Mouse (Mus musculus) common myeloid progenitor, adult 5-6 weeks (primary cell): ENCODE results near the gene Hephl1. TPM values are rescaled to one million over a fixed set of nuclear protein-coding genes. Genes with fewer than 3 reads are reported as not detected.

Experiments used
- ATAC-seq: replicated peaks from 2 replicates; pipeline ENCODE4 v1.8.0; 2016; ENCODE audit warnings: low read depth, mild to moderate bottlenecking, moderate TSS enrichment, inconsistent platforms; ENCODE audit not compliant: poor library complexity, severe bottlenecking
- total RNA-seq: library from RNA; stranded (forward); fragments of 200-1000, 187-1606 nt; gene quantifications from 2 replicates; pipeline ENCODE4 v1.2.3, GENCODE M21; 2017

The Hephl1 gene
- total RNA-seq, 1 experiment from 2014 or later, result not detected

DNA sequence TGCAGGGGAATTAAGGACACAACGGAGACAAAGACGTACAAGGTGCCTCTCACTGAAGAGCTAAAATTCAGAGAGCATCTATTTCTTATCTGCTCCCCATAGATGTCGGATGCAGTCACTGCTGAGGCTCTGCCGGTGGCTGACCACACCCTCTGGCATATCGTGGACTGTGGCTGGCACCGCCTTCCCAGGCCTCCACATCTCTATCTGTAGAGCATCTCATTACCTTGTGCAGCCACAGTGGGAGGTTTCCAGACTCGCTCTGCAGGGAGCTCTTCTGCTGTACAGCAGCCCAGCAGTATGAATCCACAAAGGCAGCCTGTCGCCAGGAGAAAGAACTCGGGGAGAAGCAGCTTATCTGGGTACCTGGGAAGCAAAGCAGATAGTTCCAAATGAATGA is 90.8 kb downstream of the Hephl1 start:
- no peak; the same call in 1 of the 2 replicates for ATAC-seq

DNA sequence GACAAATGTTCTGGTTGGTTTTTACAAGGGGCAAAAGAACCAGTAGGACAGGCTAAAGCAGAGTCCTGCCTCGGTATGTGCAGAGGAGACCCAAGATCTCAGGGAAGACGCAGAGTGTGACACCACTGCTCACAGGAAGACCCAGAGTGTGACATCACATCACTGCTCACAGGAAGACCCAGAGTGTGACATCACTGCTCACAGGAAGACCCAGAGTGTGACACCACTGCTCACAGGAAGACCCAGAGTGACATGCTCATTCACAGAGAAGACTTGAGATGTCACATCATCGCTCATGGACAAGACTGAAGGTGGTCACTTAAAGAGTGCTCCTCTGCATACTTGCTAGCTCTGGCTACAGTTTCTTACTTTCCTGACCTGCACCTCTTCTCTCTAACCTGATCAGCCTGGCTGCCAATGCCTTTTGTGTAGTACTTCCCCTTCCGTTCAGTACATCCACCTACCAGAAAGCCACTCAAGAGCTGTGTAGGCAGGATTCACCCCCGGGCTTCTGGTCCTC is 91.3 kb downstream of the Hephl1 start:
- ATAC-seq, result no peak

DNA sequence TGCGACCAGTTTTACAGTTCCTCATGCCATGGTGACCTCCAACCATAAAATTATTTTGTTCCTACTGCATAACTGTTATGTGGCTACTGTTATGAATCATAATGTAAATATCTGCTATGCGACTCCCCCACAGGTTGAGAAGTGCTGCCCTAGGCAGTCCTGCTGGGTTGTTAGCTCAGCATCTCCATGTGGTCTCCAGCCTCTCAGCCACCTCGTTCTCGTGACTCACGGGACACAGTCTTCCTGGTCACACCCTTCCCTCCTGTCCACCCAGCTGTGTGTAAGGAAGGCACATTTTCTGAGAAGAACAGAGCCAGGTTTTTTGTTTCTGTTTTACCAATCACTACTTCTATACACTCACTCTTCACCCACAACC is 93.2 kb downstream of the Hephl1 start:
- no peak for ATAC-seq

DNA sequence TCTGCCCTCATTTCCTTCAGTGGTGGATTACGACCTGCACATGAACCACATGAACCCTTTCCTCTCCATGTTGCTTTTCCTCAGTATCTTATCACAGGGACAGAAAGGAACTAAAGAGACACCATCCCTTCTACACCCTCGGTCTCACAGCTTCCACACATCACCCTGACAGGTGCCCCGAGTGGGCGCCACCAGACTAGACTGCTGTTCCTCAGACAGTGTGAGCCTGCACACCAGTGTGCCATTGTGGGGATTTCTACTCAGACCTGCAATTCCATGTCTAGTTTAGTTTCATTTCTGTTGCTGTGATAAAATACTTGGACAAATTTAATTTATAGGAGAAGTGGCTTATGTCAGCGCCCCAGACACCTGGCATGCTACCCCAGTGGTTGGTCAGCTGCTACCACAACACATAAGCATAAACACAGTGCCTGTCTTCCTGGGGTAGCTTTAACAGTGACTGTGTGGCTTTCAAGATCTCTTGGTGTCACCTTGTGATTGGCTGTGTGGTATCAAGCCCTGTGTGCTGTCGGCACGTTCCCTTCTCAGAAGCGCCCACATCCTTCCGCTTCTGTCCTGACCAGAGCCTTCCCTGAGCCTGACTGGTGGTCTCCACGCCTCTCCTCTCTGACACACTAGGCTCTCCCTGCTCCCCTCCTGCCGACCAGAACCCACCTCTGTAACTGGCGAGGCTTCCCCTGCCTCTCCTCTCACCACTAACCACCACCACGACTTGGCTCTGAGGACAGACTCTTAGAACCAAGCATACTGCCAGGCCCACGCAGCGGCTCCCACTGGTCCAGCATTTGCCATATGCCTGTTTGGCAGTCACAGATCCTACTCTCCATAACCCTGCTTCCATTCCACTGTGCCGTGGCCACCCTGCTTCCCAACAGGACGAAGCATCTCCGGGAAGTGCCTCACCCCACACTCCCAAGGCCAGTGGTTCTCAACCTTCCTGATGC is 93.8 kb downstream of the Hephl1 start:
- peak; percentile 86 for ATAC-seq

DNA sequence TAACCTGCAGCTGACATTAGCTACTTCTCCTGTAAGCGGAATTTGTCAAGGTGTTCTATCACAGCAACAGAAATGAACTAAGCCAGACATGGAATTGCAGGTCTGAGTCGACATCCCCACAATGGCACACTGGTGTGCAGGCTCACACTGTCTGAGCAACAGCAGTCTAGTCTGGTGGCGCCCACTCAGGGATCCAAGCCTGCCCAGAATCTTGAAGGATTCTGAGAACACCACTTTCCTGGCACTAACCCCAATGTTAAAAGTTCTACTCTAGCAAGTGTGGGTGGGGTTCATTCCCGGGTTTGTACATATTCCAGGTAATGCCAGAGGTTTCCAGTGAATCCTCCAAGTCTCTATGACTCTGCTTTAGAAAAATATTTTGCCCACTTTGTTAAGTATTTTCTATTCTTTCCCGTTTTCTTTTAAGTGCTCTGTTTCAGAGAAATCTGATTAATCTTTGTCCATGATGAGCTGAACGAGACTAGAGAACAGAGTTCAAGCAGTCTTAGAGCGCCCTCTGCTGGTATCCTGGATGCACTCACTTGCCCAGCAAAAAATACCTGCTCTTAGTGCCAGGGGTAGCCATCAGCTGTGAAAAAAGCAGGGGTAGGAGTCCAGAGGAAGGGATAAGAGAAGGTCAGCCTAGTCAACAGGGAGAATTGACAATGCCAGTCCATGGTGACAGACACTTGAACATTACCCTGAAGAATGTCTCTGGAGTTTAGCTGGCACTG is 96.5 kb downstream of the Hephl1 start:
- ATAC-seq, result no peak

DNA sequence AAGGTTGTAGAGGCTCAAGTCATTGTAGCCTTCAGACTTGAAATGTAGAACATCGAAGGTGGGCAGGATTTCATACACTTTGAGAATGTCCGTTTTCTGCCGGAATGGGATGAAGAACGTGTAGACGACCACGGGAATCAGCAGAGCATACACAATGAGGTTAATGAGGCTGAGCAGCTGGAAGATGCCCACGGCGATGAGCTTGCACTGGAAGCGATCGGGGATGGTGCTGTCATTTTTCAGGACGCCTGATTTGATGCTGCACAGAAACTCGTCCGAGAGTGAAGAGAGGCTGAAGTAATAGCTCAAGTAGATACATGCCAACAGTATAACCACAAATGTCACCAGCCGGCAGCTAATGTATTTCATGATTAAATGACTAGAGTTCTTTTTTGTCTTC is 104.3 kb downstream of the Hephl1 start:
- ATAC-seq, result no peak

DNA sequence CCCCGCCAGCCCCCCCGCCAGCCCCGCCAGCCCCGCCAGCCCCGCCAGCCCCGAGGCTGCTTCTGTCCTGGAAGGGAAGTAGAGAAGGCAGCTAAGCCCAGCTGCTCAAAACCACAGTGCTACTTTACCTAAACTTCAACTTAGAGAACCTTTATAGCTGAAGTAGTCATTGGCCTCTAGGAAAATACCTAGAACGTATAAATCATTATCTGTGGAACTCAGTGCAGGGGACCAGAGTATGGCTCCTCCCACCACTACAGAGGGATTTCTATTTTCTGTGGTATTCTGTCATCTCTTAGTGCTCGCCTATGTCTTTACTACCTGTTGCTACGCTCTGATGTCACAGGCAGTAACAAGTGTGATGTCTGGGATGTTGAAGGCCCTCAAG is 107.6 kb downstream of the Hephl1 start:
- no peak for ATAC-seq

DNA sequence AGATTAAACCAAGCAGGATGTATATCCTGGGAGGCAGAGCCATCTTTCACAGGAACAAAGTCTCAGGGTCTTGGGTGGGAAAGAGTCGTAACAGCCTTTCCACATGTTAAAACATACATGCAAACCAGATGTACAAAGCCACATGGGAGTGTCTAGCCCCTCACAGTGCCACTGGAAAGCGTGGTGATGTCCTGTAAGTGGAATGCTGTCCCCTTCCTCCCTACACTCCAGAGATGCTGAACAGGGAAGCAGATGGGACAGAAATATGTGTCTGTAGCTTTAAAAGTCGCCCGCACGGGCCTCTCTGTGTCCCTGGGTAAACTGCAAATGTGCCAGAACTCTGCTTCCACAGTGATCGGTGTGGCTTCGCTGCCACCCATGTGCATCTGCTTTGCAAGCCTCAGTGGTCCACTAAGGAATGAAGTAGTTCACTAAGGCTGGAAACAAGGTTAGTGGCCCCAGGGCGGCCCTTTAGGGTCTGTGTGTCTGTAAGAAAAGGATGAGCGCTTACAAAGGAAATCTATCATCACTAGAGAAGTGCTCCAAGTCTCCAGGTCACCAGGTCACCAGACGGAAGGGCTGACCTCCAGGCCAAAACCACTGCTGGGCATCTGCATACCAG is 108.1 kb downstream of the Hephl1 start:
- no peak for ATAC-seq

DNA sequence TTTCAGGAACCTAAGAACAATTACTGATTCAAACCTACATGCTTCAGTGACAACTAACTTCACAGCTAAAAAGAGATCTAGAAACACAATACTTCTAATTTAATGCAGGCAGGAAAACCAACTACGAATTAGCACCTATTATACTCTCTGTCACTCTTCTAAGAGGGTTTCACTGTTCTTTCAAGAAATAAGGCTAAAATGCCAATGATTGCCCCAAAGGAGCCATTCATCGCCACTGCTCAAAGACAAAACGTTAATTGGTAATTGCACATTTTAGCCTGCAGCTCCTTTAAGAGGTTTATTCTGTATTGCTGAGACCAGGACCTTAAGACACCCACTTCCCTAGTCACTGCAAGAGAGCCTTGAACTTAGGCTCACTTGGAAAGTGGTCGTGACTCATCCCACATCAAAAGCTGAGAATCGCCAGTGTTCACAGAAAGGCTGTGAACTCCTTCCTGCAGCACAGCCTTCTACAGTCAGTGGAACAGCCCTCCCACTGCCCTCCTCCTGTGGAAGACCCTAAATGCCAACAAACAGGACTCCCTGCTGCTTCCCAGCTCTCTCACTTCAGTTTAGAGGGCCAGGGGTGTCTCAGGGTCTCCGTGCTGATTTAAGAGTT is 108.8 kb downstream of the Hephl1 start:
- no peak for ATAC-seq

Other genes starting within 250 kb of the Hephl1 start
- not detected in 2 replicates for gene Izumo1r, start 208.2 kb downstream of the Hephl1 start, total RNA-seq
- gene Panx1, start 66.6 kb downstream of the Hephl1 start, total RNA-seq, result 17.0 and 18.2 TPM in 2 replicates
- gene Vstm5, start 126.9 kb upstream of the Hephl1 start, total RNA-seq, result 1.0 TPM in 1 of 2 replicates, not detected in the other
- 34.3 and 35.0 TPM in 2 replicates for gene Med17, start 167.8 kb upstream of the Hephl1 start, total RNA-seq
- 1,699 and 1,798 TPM in 2 replicates for gene Taf1d, start 194.1 kb upstream of the Hephl1 start, total RNA-seq
- gene 4931406C07Rik, start 194.3 kb upstream of the Hephl1 start, total RNA-seq, result 14.8 and 18.2 TPM in 2 replicates
- 69.3 and 81.1 TPM in 2 replicates for gene Cep295, start 245.7 kb upstream of the Hephl1 start, total RNA-seq